Mouse (Mus musculus) bone marrow, adult 2 months (tissue): ENCODE measurements at regions not wholly inside any gene's neighbourhood (a gene's known extent, or its start where the extent isn't known, plus 50 kb on each side); places are given as distances from the start of the nearest gene placed in this dataset.

Experiments
- CTCF ChIP-seq: fragments of 200-500 bp; IDR thresholded peaks from 2 replicates; pipeline ENCODE4 v1.5.1; 2011; ENCODE audit warnings: low read length, control low read depth; ENCODE audit not compliant: control insufficient read depth, insufficient read depth
- POLR2A ChIP-seq: fragments of 200-500 bp; IDR thresholded peaks from 2 replicates; pipeline ENCODE4 v1.6.1; 2011; ENCODE audit warnings: low read depth, mild to moderate bottlenecking, control low read depth, low read length, borderline replicate concordance; ENCODE audit not compliant: control insufficient read depth

GRCm38 (mm10) chr6:39270457-39270856 lies 63.9 kb upstream of the Kdm7a start:
- 0 out of 2 replicates have a peak, but pooled peaks have one; percentile 14 for TF ChIP-seq CTCF
- no peak for TF ChIP-seq POLR2A
